Mouse (Mus musculus) liver, adult 2 months (tissue): Measurements from ENCODE around the gene Anapc16. TPM values are rescaled to one million over a fixed set of nuclear protein-coding genes. Genes with fewer than 3 reads are reported as not detected.
A peak's percentile ranks its signal among the peaks of the same experiment; 100 is the strongest.

Experiments used
- DNase-seq: peaks from one replicate; pipeline ENCODE4 v3.0.0-alpha.2; 2011; ENCODE audit warnings: low read depth, low spot score; ENCODE audit errors: extremely low read depth
- H3K27ac ChIP-seq: fragments of 200-500 bp; replicated peaks from 2 replicates; pipeline ENCODE4 v1.5.1; 2012; ENCODE audit warnings: low read depth, mild to moderate bottlenecking, control low read depth, inconsistent platforms, low read length; ENCODE audit not compliant: insufficient read depth
- H3K27me3 ChIP-seq: fragments of 200-500 bp; 2 replicates; pipeline ENCODE4 v1.6.1; 2012; ENCODE audit warnings: mild to moderate bottlenecking, moderate library complexity, low read length, inconsistent platforms; ENCODE audit not compliant: control insufficient read depth, insufficient read depth
- H3K36me3 ChIP-seq: fragments of 200-500 bp; 2 replicates; pipeline ENCODE4 v1.6.1; 2012; ENCODE audit warnings: low read length, inconsistent platforms; ENCODE audit not compliant: control insufficient read depth, insufficient read depth
- H3K4me1 ChIP-seq: fragments of 200-500 bp; 2 replicates; pipeline ENCODE4 v1.6.1; 2011; ENCODE audit warnings: low read length; ENCODE audit not compliant: control insufficient read depth, insufficient read depth
- H3K4me3 ChIP-seq: fragments of 200-500 bp; 2 replicates; pipeline ENCODE4 v1.5.1; 2011; ENCODE audit warnings: low read depth, mild to moderate bottlenecking, control low read depth, low read length, moderate library complexity; ENCODE audit not compliant: insufficient read depth
- H3K79me2 ChIP-seq: fragments of 200-500 bp; 2 replicates; pipeline ENCODE4 v1.6.1; 2012; ENCODE audit warnings: inconsistent platforms, mild to moderate bottlenecking, low read length, moderate library complexity; ENCODE audit not compliant: control insufficient read depth, insufficient read depth
- H3K9ac ChIP-seq: fragments of 200-500 bp; 2 replicates; pipeline ENCODE4 v1.6.1; 2012; ENCODE audit warnings: low read depth, mild to moderate bottlenecking, control low read depth, inconsistent platforms, low read length
- CTCF ChIP-seq: fragments of 200-500 bp; IDR thresholded peaks from 2 replicates; pipeline ENCODE4 v1.5.1; 2011; ENCODE audit warnings: low read depth, low read length, control low read depth
- POLR2A ChIP-seq: fragments of 200-500 bp; IDR thresholded peaks from 2 replicates; pipeline ENCODE4 v1.6.1; 2011; ENCODE audit warnings: low read length, control low read depth; ENCODE audit not compliant: insufficient read depth; ENCODE audit errors: extremely low read depth
- WGBS: fragments of 180-500 bp; shearing (Covaris S2); methylation state at CpG from one replicate; pipeline ENCODE4 v1.1.7; 2018; 5-methylcytosine and 5-hydroxymethylcytosine counted together
- polyA plus RNA-seq: library from polyadenylated mRNA; depleted of rRNA; stranded (reverse); fragments of >200 nt; gene quantifications from 2 replicates; pipeline ENCODE4 v1.2.3, GENCODE M21; 2012
- total RNA-seq: library from RNA; depleted of rRNA; stranded (reverse); fragments of >200 nt; gene quantifications from 2 replicates; pipeline ENCODE4 v1.2.3, GENCODE M21; 2014

The Anapc16 gene
- total and polyA plus RNA-seq, 2 experiments = 22.8 to 48.9 TPM

- Histone ChIP-seq H3K79me2 (no peaks in the 10 kb centered on the region), H3K27ac (no peak overlapping the region), H3K27me3 (no peaks in the 10 kb centered on the region), H3K36me3 (no peaks in the 10 kb centered on the region), H3K4me1 (peaks cover 12% of the 10 kb centered on the region), H3K4me3 (peak overlapping the region; percentile 65; the same call in 1 of the 2 replicates), H3K9ac (no peak overlapping the region; the same call in 1 of the 2 replicates)
- TF ChIP-seq POLR2A (no peak), CTCF (no peak)
- WGBS = 25% methylated on average over 16 of the region's 16 CpGs
- peak; percentile 82 for DNase-seq
Measured at GRCm38 (mm10) chr10:59952781-59953563, 50.0 kb downstream of the Anapc16 start.

- Histone ChIP-seq H3K27me3 (no peaks in the 10 kb centered on the region), H3K27ac (peak overlapping the region; percentile 78), H3K36me3 (no peaks in the 10 kb centered on the region), H3K79me2 (no peaks in the 10 kb centered on the region), H3K4me3 (peak overlapping the region; percentile 65), H3K9ac (peak overlapping the region; percentile 75), H3K4me1 (peaks cover 12% of the 10 kb centered on the region)
- WGBS = under 1% methylated on average over 31 of the region's 31 CpGs
- peak; percentile 81 for DNase-seq
- TF ChIP-seq POLR2A (no peak), CTCF (no peak)
Measured at GRCm38 (mm10) chr10:59952152-59952780, 50.7 kb downstream of the Anapc16 start.

- peak within 1 kb of the TSS; percentile 78 for H3K4me3 ChIP-seq
- no peaks in the 10 kb centered on the region for H3K27me3 ChIP-seq
- H3K79me2 ChIP-seq = no peaks in the 10 kb centered on the region
- peak; percentile 100 for TF ChIP-seq POLR2A
- TF ChIP-seq CTCF = no peak
- peak; percentile 91 for DNase-seq
- H3K36me3 ChIP-seq = no peaks in the 10 kb centered on the region
- peak within 1 kb of the TSS; percentile 91 for H3K27ac ChIP-seq
- WGBS = under 1% methylated on average over 76 of the region's 76 CpGs
- H3K9ac ChIP-seq = peak within 1 kb of the TSS; percentile 82
- peaks cover 12% of the 10 kb centered on the region for H3K4me1 ChIP-seq
Measured at GRCm38 (mm10) chr10:59951211-59952151, 51.5 kb downstream of the Anapc16 start, which contains the start of gene Ddit4. Gene Ddit4, minus strand, starts transcription at chr10:59951834.

- DNase-seq = peak; percentile 56
- H3K36me3 ChIP-seq = no peaks in the 10 kb centered on the region
- H3K79me2 ChIP-seq = no peaks in the 10 kb centered on the region
- peak overlapping the region; percentile 91; the same call in 1 of the 2 replicates for H3K27ac ChIP-seq
- peaks cover 12% of the 10 kb centered on the region for H3K4me1 ChIP-seq
- peak overlapping the region; percentile 78 for H3K4me3 ChIP-seq
- H3K9ac ChIP-seq = peak overlapping the region; percentile 82
- H3K27me3 ChIP-seq = no peaks in the 10 kb centered on the region
- peak; percentile 75 for TF ChIP-seq CTCF
- no peak for TF ChIP-seq POLR2A
- 3% methylated on average over 23 of the region's 23 CpGs for WGBS
Measured at GRCm38 (mm10) chr10:59950716-59951191, 52.2 kb downstream of the Anapc16 start.
